Mouse (Mus musculus) right cerebral cortex, adult 2 months (tissue): ENCODE measurements at regions not wholly inside any gene's neighbourhood (a gene's known extent, or its start where the extent isn't known, plus 50 kb on each side); places are given as distances from the start of the nearest gene placed in this dataset.

Experiments
- DNase-seq, 2 experiments: peaks; one replicate each; pipeline ENCODE4 v3.0.0; 2021 to 2022; ENCODE audit warnings: low spot score in 2 of 2

GRCm38 (mm10) chr10:44826271-44826670, 240.7 kb upstream of the Prep start:
- no peak for DNase-seq

GRCm38 (mm10) chr10:44821666-44822065, 245.3 kb upstream of the Prep start:
- DNase-seq = no peak

GRCm38 (mm10) chr10:44820379-44820778, 246.6 kb upstream of the Prep start:
- DNase-seq = no peak

GRCm38 (mm10) chr10:44819361-44819760, 247.6 kb upstream of the Prep start:
- DNase-seq = no peak

- DNase-seq = no peak
These were observed 248.4 kb upstream of the Prep start for GRCm38 (mm10) chr10:44818615-44819014.

- DNase-seq = no peak
These were observed 267.9 kb upstream of the Prdm1 start for GRCm38 (mm10) chr10:44796205-44796604.

- no peak for DNase-seq
These were observed 257.1 kb upstream of the Prdm1 start for GRCm38 (mm10) chr10:44785386-44785785.

- no peak for DNase-seq
These were observed 252.2 kb upstream of the Prdm1 start for GRCm38 (mm10) chr10:44780381-44780958.

- no peak for DNase-seq
These were observed 251.4 kb upstream of the Prdm1 start for GRCm38 (mm10) chr10:44779568-44780207.

GRCm38 (mm10) chr10:44777214-44777613, 248.9 kb upstream of the Prdm1 start:
- no peak for DNase-seq

- DNase-seq = no peak
These were observed 247.9 kb upstream of the Prdm1 start for GRCm38 (mm10) chr10:44776175-44776574.

GRCm38 (mm10) chr10:44765527-44765926, 237.2 kb upstream of the Prdm1 start:
- DNase-seq = no peak

GRCm38 (mm10) chr10:44763102-44763501, 234.8 kb upstream of the Prdm1 start:
- no peak for DNase-seq

- DNase-seq = no peak
These were observed 233.8 kb upstream of the Prdm1 start for GRCm38 (mm10) chr10:44762068-44762467.

GRCm38 (mm10) chr10:44761324-44761723, 233.0 kb upstream of the Prdm1 start:
- DNase-seq = no peak

- DNase-seq = peak; percentile 69 to 74
These were observed 227.2 kb upstream of the Prdm1 start for GRCm38 (mm10) chr10:44755355-44755957.

GRCm38 (mm10) chr10:44754930-44755329, 226.6 kb upstream of the Prdm1 start:
- DNase-seq = no peak

- no peak for DNase-seq
These were observed 224.6 kb upstream of the Prdm1 start for GRCm38 (mm10) chr10:44752719-44753390.

GRCm38 (mm10) chr10:44751061-44751460, 222.8 kb upstream of the Prdm1 start:
- no peak for DNase-seq

- DNase-seq = no peak
These were observed 220.9 kb upstream of the Prdm1 start for GRCm38 (mm10) chr10:44749206-44749605.

- DNase-seq = no peak
These were observed 219.1 kb upstream of the Prdm1 start for GRCm38 (mm10) chr10:44747419-44747818.

- no peak for DNase-seq
These were observed 215.9 kb upstream of the Prdm1 start for GRCm38 (mm10) chr10:44744221-44744620.

GRCm38 (mm10) chr10:44733641-44734040, 205.3 kb upstream of the Prdm1 start:
- no peak for DNase-seq
